Mouse (Mus musculus): ENCODE results near the gene Pa2g4. TPM values are rescaled to one million over a fixed set of nuclear protein-coding genes. Genes with fewer than 3 reads are reported as not detected.

Gene Pa2g4
- total RNA-seq, 1 experiment from 2014 or later = 93.5 TPM

GRCm38 (mm10) chr10:128536266-128536940 is 29.4 kb downstream of the Pa2g4 start:
- DNase-seq = peak; percentile 91

DNA sequence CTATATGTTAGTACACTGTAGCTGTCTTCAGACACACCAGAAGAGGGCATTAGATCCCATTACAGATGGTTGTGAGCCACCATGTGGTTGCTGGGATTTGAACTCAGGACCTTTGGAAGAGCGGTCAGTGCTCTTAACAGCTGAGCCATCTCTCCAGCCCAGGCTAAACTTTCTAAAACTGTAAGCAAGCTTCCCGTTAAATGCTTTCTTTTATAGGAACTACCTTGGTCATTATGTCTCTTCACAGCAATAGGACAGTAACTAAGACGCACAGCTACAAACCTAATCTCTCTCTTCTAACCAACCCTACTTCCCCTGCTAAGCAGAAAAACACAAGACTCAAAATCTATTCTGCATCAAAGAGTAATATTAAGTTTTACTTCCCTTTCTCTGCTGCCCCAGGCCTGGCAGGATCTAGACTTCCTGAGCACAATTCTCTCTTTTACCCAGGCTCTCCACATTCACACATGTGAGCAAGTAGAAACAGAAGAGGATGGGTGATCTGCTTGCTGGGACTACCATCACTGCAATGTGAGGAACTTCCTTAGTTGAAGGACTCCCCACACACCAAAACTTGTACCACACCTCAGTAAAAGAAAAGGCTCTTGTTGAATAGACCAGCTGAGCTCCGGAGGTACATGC is 30.0 kb downstream of the Pa2g4 start:
- DNase-seq = no peak

DNA sequence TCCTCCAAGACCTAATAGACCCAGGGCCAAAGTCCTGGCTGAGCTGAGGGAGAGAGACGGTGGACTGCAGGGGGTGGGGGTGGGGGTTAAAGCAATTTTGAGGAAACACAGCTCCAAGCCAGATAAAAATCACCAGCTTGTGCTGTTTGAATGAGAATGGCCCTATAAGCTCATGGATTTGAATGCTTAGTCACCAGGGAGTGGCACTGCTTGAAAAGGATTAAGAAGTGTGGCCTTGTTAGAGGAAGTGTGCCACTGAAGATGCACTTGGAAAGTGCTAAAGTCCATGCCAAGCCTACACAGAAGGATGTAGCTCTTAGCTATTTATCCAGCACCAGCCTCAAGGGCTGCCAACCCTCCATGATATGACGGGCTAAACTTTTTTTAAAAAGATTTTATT is 30.6 kb downstream of the Pa2g4 start:
- DNase-seq = no peak

GRCm38 (mm10) chr10:128526366-128527356 is 39.1 kb downstream of the Pa2g4 start:
- no peak for DNase-seq

DNA sequence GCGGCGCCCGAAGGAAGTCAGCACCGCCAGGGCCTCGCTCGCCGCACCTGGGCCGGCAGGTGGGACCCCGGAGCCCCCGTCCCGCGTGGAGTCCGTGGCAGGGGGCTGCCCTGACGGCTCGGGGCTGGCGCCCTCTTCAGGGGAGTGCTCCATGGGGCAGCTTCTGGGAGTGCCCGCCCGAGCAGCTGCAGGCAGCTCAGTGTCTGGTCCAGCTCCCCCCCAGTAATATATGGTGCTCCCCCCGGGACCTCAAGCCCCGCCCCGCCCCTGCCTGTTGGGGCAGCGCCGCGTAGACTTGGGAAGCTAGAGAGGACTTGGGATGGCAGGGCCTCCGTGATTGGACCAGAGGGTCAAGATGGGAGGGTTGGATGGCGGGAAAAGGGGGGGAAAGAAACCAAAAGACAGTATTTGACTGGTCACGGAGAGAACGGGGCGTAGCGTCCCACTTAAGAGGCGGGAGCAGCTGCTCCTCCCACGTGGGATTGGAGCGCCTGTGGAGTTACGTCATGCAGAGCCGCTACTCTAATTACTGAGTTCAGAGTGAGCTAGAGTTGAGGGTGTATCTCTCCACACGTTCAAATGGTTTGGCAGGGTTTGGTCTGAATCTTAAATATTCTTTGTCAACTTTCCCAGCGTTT is 40.0 kb downstream of the Pa2g4 start, which contains the start of gene Esyt1:
Gene Esyt1, minus strand, starts transcription at position 201 of the 638 bp plus-strand sequence.
- DNase-seq = peak; percentile 96

DNA sequence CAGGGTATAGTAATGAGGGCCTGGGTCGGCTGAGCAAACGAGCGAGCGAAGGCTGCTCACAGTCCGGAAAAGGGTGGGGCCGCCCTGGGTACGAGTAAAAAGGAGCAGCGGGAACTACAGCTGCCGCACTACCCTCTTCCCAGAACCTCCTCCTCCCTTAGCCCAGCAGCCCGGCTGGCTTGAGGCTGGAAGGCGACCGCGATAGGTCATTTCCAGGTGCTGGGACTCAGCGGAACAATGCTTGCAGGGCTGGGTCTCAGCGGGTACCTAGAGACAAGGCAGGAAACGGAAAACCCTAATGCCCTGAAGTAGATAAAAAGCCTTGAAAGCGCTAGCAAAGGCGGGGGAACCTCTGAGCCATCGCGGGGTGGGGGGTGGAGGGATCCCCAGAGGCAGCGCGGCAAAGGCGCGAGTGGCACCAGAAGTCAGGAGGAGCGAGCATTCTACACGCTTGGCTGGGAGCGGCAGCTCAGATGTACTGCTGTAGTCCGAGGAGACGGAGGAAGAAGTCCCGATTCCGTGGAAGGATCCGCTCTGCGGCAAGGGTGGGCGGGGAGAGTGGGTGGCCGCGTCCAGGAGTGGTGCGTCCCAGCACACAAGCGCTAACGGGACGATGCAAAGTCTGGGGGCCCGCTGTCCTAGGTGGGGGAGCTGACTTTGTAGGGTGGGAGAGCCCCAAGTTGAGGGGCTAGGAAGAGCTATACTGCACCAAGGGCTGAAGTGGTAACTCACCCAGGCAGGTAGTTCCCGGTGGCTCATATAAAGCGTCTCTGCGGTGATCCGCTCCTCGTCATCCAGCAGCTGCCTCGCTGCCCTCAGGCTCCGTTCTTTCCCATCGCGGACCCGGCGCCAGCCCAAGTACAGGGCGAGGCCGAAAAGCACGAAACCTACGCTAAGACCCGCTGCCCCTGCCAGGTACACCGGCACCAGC is 40.8 kb downstream of the Pa2g4 start:
- peak; percentile 74 for DNase-seq

DNA sequence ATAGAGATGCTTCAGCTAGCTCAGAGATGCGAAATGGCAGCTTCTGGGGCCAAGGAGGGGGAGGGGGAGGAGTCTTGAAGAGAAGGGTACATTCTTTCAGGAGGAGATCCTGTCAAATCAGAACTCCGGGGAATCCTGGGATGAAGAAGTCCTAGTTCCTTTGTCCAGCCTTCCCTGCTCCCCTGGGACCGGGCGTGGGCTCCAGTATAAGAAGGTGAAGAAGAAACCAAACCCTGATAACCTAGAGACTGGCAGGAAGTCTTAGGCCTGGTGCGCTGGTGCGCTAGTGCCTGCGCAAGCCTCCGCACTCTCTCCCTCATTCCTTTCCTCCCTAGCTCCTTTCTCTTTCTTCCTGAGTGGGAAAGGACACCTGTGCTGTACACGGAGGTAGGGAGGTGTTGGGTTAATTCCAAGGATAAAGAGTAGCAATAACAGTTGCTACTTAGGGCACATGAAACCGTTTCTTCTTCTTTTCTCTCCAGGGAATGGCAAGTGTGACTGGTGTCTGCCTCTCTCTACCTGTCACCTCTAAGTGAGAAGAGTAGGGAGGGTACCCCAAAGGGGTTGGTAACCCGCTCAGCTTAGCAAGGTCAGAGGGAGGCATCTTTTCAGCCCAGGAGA is 41.6 kb downstream of the Pa2g4 start:
- DNase-seq = no peak

DNA sequence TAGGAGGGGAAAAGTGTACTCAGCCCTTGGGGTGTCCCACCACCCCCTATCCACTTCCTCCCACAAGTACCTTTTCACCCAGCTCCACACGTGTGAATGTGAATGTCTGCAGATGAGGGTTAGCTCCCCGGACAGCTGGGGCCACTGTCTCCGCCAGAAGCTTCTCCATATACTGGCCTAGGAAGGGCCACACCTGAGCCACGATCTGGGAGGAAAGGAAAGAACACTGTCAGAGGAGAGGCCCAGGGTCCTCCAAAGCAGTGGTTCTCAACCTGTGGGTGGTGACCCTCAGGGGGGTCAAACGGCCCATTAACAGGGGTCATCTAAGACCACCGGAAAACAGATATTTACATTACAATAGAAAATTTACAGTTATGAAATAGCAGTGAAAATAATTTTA is 43.4 kb downstream of the Pa2g4 start:
- DNase-seq = no peak

DNA sequence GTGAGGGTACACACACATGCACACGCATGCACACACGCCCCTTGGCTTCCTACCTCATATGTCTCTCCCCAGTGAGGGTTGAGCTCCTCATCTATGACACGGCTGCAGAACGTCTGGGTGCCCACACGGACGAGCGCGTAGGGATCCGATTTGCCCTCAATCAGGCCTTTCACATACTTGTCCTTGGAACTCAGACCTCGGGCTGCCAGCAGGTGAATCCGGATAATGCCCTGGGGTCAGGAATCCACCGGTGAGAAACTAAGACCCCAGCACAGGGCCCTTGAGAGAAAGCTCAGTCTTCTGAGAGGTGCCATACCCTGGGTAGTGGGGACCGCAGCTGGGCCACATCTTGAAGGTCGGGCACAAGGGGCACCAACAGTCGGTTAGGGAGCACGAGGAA is 45.2 kb downstream of the Pa2g4 start:
- DNase-seq = no peak

DNA sequence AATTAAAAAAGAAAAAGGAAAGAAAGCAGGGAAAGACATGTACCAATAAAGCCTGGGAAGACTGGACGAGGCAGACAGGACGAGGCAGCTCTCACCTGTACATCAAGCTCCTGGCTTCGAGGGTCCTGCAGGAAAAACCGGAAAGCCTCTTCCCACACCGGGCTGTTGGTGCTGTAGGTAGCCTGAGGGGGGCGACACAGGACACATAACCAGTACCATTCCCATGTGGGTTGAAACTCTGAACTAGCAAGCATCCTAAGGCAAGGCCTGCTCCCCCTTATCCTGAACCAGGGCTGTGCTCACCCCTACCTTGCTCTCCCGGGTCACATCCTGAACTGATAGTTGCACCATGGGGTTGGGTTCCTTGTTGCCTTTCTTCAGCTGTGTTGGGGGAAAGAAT is 47.0 kb downstream of the Pa2g4 start:
- peak; percentile 71 for DNase-seq

GRCm38 (mm10) chr10:128516677-128517076 is 49.1 kb downstream of the Pa2g4 start:
- DNase-seq = no peak

- no peak for DNase-seq
Measured at GRCm38 (mm10) chr10:128516029-128516428, 49.8 kb downstream of the Pa2g4 start.

GRCm38 (mm10) chr10:128515044-128515443 is 50.7 kb downstream of the Pa2g4 start:
- DNase-seq = no peak

DNA sequence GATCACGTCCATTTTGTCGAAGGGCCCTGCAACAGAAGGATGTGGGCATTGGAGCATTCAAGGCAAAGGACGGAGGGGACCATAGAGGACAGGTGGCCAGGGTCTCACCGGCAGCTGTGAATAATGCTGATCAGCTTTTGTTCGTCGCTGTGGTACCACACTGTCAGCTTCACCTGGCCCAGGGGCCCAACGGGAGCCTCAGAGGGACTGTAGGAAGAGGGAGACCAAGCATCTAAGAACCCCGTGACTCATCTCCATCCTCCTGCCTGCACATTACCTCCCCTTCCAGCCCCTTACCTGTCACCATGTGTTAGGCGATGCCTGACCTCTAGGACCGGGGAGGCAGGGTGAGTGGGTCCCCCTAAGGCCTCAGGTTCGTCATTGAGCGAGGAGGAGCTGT is 54.0 kb downstream of the Pa2g4 start:
- DNase-seq = no peak

DNA sequence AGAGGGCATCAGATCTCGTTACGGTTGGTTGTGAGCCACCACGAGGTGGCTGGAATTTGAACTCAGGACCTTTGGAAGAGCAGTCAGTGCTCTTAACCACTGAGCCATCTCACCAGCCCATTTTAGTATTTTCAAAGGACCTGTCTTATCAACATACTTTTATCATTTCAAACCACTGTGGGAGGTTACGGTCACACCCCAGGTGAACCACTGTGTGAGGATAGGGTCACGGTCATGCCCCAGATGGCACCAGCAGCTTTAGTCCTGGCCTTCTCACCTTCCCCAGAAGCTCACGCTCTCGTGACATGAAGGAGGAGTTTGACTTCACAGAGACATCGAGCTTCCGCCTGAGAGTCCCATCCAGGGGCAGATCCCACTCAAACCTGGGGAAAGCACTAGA is 54.6 kb downstream of the Pa2g4 start:
- no peak for DNase-seq

DNA sequence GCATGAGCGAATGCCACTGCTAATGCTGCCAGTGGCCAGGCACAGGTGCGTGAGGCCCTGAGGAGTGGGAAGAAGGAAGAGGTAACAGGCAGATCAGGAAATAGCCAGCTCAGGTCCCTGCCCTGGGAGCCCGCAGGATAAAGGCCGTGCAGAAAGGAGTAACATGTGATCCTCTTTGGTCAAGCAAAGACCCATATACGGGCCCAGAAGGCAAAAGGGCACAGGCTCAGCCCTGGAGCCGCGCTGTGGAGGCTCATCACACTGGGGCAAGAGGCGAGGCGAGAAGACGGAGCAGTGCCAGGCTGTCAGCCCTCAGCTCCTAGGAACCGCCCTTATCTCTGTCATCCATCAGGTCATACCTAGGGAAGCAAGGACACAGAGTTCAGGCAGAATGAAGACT is 55.5 kb downstream of the Pa2g4 start:
- no peak for DNase-seq

GRCm38 (mm10) chr10:128509831-128510230 is 56.0 kb downstream of the Pa2g4 start:
- no peak for DNase-seq

GRCm38 (mm10) chr10:128509203-128509602 is 56.6 kb downstream of the Pa2g4 start:
- no peak for DNase-seq

- DNase-seq = no peak
Measured at GRCm38 (mm10) chr10:128508260-128508659, 57.5 kb downstream of the Pa2g4 start.
